ENCODE assay signal across 20 mouse cellular contexts in genomic region chr1:89735146-89735545, GRCm38 (mm10).
A peak's percentile ranks its signal among the peaks of the same experiment; 100 is the strongest.
DNase-seq lines count a peak whose midpoint lies in the region; ATAC-seq lines count a peak whose summit lies in the region.
"Had no signal": no experiment of that assay in that cellular context is flagged by ENCODE, and none has a peak within 500 bp of the region (broad histone marks: within the 10 kb centered on the region; RNA-seq: fewer than 3 reads in every experiment).

No protein-coding gene starts in this region.

- H3K36me3 ChIP-seq in hindbrain, embryonic 13.5 days = peaks cover 18% of the 10 kb centered on the region
- peaks cover 15% of the 10 kb centered on the region; the same call in 1 of the 2 replicates for H3K36me3 ChIP-seq in hindbrain, embryonic 14.5 days (replicated peaks; ENCODE audit: control insufficient read depth, insufficient read depth)
- H3K36me3 ChIP-seq: intestine, embryonic 15.5 days had no signal

- H3K4me3 ChIP-seq in hindbrain, embryonic 13.5 days = no peak overlapping the region
- H3K4me3 ChIP-seq in hindbrain, embryonic 14.5 days (replicated peaks; ENCODE audit: low read length) = no peak overlapping the region
- H3K4me3 ChIP-seq: forebrain, embryonic 15.5 days; intestine, embryonic 15.5 days had no signal

- H3K4me1 ChIP-seq in hindbrain, embryonic 13.5 days (replicated peaks) = peaks cover 50% of the 10 kb centered on the region
- peaks cover 29% of the 10 kb centered on the region for H3K4me1 ChIP-seq in hindbrain, embryonic 14.5 days (replicated peaks; ENCODE audit: control insufficient read depth, insufficient read depth, low read length)
- H3K4me1 ChIP-seq: intestine, embryonic 15.5 days had no signal

- H3K9me3 ChIP-seq in hindbrain, embryonic 13.5 days = no peaks in the 10 kb centered on the region
- H3K9me3 ChIP-seq in hindbrain, embryonic 14.5 days (ENCODE audit: control insufficient read depth, low read length) = no peaks in the 10 kb centered on the region
- H3K9me3 ChIP-seq: forebrain, embryonic 15.5 days; intestine, embryonic 15.5 days had no signal

- DNase-seq in adrenal gland, postnatal 36 days = peak; percentile 14 to 19
- no peak for DNase-seq in adrenal gland, adult 18-20 months (ENCODE audit: low spot score in 2 of 2)
- no peak for DNase-seq in hindbrain, embryonic 14.5 days (ENCODE audit: low spot score)
- DNase-seq in 3T3-L1 (ENCODE audit: low read depth, low spot score) = peak; percentile 63
- DNase-seq in NIH3T3 (ENCODE audit: low read depth) = peak; percentile 65
- DNase-seq: adrenal gland, postnatal 25 days; B cell, adult 2 months; cerebellum, adult 2 months; cerebellum, postnatal 10 days; gastrocnemius, postnatal 36 days; heart, adult 11 months; heart, postnatal 10 days; kidney, adult 18-20 months had no signal

- no peak overlapping the region for H3K9ac ChIP-seq in hindbrain, embryonic 13.5 days
- H3K9ac ChIP-seq in hindbrain, embryonic 14.5 days = no peak overlapping the region
- H3K9ac ChIP-seq: forebrain, embryonic 15.5 days; intestine, embryonic 15.5 days had no signal

- WGBS in hindbrain, embryonic 13.5 days = 82% methylated on average over 6 of the region's 6 CpGs
- 92% methylated on average over 6 of the region's 6 CpGs for WGBS in hindbrain, embryonic 14.5 days

- H3K4me2 ChIP-seq in hindbrain, embryonic 13.5 days = no peak overlapping the region
- no peak overlapping the region for H3K4me2 ChIP-seq in hindbrain, embryonic 14.5 days (replicated peaks)
- H3K4me2 ChIP-seq: forebrain, embryonic 15.5 days; intestine, embryonic 15.5 days had no signal

- H3K27ac ChIP-seq in hindbrain, embryonic 13.5 days = peak overlapping the region; percentile 62
- H3K27ac ChIP-seq in hindbrain, embryonic 14.5 days = no peak overlapping the region
- H3K27ac ChIP-seq: forebrain, embryonic 15.5 days; hindbrain, postnatal 0 days; intestine, embryonic 15.5 days had no signal

- 0 out of 2 replicates have a peak, but pooled peaks cover 3% of the 10 kb centered on the region for H3K27me3 ChIP-seq in hindbrain, embryonic 13.5 days
- no peaks in the 10 kb centered on the region for H3K27me3 ChIP-seq in hindbrain, embryonic 14.5 days (ENCODE audit: control insufficient read depth, insufficient read depth, low read length)
- H3K27me3 ChIP-seq: intestine, embryonic 15.5 days; Patski had no signal

- no peak for ATAC-seq in hindbrain, embryonic 13.5 days (ENCODE audit: low FRiP score)
- ATAC-seq in hindbrain, embryonic 14.5 days (ENCODE audit: low FRiP score) = no peak
- ATAC-seq in inflammation-experienced regulatory T-cells, adult 6 months = no peak
- ATAC-seq: activated CD4-positive, CD25-positive, alpha-beta regulatory T cell, adult 4 months; forebrain, embryonic 15.5 days; hindbrain, postnatal 0 days; intestine, embryonic 15.5 days; Patski had no signal

Comparison
In these comparisons a context has a peak if more than half of its experiments do, and no peak if none do; other contexts are left out.
1. DNase-seq: peak in adrenal gland, postnatal 36 days (2 of 2), 3T3-L1 (single experiment) and NIH3T3 (single experiment); none in adrenal gland, adult 18-20 months (0 of 2) and hindbrain, embryonic 14.5 days (single experiment).